Mouse (Mus musculus) splenic B cell, adult 2 months (primary cell): ENCODE data around the gene Rpl27.
"Not testable (repeated sequence)": the region's sequence is repeated elsewhere in the genome, so short reads cannot be mapped to it uniquely, and the experiment has no call there.

Experiments
- DNase-seq: peaks from one replicate; pipeline ENCODE4 v3.0.0-alpha.2; 2011; ENCODE audit warnings: low read depth, low spot score
- H3K27me3 ChIP-seq: 2 replicates; pipeline ENCODE4 v1.6.1; 2012; ENCODE audit warnings: mild to moderate bottlenecking, low read length, moderate library complexity, mixed read lengths; ENCODE audit not compliant: control insufficient read depth, poor library complexity, insufficient read depth, severe bottlenecking
- H3K36me3 ChIP-seq: 2 replicates; pipeline ENCODE4 v1.6.1; 2012; ENCODE audit warnings: mild to moderate bottlenecking, low read length, moderate library complexity, mixed read lengths; ENCODE audit not compliant: control insufficient read depth, poor library complexity, insufficient read depth, severe bottlenecking

Gene Rpl27

GRCm38 (mm10) chr11:101435831-101436230, 6.3 kb upstream of the Rpl27 start:
- Histone ChIP-seq H3K36me3 (no peaks in the 10 kb centered on the region; the same call in 1 of the 2 replicates), H3K27me3 (no peaks in the 10 kb centered on the region)
- no peak for DNase-seq

- no peaks in the 10 kb centered on the region; the same call in 1 of the 2 replicates for H3K36me3 ChIP-seq
- no peak for DNase-seq
- H3K27me3 ChIP-seq, result no peaks in the 10 kb centered on the region
Measured at GRCm38 (mm10) chr11:101436916-101437315, 5.2 kb upstream of the Rpl27 start.

DNA sequence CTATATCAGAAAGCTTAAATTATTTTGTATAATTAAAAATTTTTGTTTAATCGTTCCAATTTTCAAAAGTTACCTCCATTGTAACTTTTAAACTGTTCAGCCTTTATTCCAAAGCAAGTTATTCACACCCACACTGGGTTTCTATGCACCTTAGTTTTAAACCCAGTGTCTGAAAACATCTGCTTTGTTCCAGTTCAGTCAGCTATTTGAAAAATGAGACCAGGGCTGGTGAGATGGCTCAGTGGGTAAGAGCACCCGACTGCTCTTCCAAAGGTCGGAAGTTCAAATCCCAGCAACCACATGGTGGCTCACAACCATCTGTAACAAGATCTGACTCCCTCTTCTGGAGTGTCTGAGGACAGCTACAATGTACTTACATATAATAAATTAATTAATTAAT, 4.1 kb upstream of the Rpl27 start:
- not testable (repeated sequence) for H3K36me3 ChIP-seq, H3K27me3 ChIP-seq, DNase-seq

- not testable (repeated sequence) for H3K27me3 ChIP-seq, DNase-seq, H3K36me3 ChIP-seq
Measured at GRCm38 (mm10) chr11:101441450-101442126, 510 bp upstream of the Rpl27 start.

GRCm38 (mm10) chr11:101442760-101443159, 662 bp downstream of the Rpl27 start:
- no peak for DNase-seq
- Histone ChIP-seq H3K36me3 (peaks cover 4% of the 10 kb centered on the region), H3K27me3 (no peaks in the 10 kb centered on the region)

DNA sequence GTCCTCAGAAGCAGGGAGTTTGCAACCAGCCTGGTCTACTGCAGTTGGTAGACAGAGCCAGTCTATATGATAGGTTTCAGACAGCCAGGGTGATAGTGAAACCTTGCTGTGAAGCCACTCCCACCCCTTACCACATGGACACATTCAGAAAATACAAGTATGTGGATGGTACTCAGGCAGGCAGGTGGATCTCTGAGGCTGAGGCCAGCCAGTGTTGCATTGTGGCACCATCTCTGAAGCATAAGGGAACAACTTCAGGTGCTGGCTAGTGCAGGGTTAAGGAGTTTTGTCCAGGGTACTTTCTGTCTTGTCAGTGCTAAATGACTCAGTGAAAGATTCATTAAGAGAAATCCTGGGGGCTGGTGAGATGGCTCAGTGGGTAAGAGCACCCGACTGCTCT, 4.2 kb downstream of the Rpl27 start:
- no peak for DNase-seq
- H3K36me3 ChIP-seq, result peaks cover 6% of the 10 kb centered on the region
- H3K27me3 ChIP-seq, result no peaks in the 10 kb centered on the region

GRCm38 (mm10) chr11:101446860-101447259, 4.8 kb downstream of the Rpl27 start:
- not testable (repeated sequence) for H3K27me3 ChIP-seq, DNase-seq, H3K36me3 ChIP-seq

DNA sequence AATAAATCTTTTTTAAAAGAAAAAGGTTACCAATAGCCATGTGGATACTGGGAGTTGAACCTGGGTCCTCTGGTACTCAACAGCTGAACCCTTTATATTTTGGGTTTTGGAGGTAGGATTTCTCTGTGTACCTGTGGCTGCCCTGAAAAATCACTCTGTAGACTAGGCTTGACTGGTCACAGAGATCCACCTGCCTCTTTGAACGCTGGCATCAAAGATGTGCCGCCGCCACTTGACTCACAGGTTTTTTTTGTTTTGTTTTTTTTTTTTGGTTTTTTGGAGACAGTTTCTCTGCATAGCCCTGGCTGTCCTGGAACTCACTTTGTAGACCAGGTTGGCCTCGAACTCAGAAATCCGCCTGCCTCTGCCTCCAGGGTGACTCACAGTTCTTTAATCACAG, 5.7 kb downstream of the Rpl27 start:
- H3K27me3 ChIP-seq, result no peaks in the 10 kb centered on the region
- DNase-seq, result no peak
- H3K36me3 ChIP-seq, result peaks cover 6% of the 10 kb centered on the region

DNA sequence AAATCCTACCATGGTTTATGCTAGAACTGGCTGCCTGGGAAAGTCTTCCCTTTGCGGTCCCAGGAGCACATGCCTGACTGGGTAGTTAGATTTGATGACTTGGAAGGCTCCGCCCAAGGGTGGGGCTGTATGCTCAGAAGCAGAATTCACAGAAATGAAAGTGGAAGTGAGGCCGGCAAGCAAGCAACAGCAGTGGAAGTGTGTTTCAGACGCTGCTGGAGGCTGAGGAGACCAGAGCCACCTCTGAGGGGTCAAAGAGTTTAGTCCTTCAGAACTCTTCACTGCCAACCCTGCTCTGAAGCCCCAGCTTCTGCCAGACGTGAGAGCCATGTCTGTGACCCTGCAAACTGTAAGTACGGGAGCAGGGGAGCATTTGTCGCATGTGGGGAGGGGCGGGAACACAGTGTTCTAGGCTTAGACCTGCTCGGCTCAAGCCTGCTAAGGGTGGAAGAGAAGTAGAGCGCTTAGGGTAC, 6.2 kb downstream of the Rpl27 start, which contains the start of gene Ifi35:
Gene Ifi35, plus strand, starts transcription at position 134 of the 473 bp plus-strand sequence.
- Histone ChIP-seq H3K27me3 (no peaks in the 10 kb centered on the region), H3K36me3 (peaks cover 6% of the 10 kb centered on the region)
- peak; percentile 82 for DNase-seq

DNA sequence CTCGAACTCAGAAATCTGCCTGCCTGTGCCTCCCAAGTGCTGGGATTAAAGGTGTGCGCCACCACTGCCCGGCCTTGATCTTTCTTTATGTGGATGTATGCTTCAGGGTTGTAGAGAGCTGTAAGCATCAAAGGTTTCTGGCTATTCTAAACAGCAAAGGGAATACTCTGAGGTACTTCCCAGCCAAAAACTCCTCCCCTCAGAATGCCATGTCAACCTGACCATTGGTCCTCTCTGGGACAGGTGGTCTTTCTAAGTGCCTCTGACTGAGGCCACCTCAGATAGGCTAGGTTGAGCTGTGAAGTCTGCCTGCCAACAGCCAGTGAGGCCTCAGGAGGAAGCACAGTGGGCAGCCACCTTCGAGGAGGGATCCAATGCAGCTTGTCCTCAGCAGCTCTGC, 6.8 kb downstream of the Rpl27 start:
- DNase-seq, result peak; percentile 39
- Histone ChIP-seq H3K27me3 (no peaks in the 10 kb centered on the region), H3K36me3 (peaks cover 5% of the 10 kb centered on the region)

DNA sequence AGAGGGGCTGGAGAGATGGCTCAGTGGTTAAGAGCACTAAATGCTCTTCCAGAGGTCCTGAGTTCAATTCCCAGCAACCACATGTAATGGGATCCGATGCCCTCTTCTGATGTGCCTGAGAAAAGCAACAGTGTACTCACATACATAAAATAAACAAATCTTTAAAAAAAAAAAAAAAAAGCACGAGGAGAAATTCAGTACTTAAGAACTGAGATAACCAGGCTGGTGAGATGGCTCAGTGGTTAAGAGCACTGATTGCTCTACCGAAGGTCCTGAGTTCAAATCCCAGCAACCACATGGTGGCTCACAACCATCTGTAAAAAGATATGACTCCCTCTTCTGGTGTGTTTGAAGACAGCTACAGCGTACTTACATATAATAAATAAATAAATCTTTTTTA, 7.5 kb downstream of the Rpl27 start:
- not testable (repeated sequence) for H3K36me3 ChIP-seq, DNase-seq, H3K27me3 ChIP-seq

DNA sequence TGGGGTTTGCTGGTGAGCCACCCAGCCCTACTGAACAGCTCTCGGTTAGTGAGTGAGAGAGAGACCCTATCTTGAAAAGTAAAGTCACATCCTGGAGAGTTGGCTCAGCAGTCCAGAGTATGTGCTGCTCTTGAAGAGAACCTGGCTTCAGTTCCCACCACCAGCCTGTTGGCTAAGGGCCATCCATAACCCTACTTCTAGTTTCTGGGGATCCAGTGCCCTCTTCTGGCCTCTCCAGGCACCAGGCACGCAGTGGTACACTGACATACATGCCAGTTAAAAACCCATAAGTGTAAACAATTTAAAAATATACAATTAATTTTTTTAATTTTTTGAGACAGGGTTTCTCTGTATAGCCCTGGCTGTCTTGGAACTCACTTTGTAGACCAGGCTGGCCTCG, 8.3 kb downstream of the Rpl27 start:
- H3K36me3 ChIP-seq, result peaks cover 3% of the 10 kb centered on the region
- H3K27me3 ChIP-seq, result no peaks in the 10 kb centered on the region
- peak; percentile 58 for DNase-seq

- Histone ChIP-seq H3K27me3 (no peaks in the 10 kb centered on the region), H3K36me3 (peaks cover 3% of the 10 kb centered on the region)
- DNase-seq, result no peak
Measured at GRCm38 (mm10) chr11:101451536-101451935, 9.4 kb downstream of the Rpl27 start.

DNA sequence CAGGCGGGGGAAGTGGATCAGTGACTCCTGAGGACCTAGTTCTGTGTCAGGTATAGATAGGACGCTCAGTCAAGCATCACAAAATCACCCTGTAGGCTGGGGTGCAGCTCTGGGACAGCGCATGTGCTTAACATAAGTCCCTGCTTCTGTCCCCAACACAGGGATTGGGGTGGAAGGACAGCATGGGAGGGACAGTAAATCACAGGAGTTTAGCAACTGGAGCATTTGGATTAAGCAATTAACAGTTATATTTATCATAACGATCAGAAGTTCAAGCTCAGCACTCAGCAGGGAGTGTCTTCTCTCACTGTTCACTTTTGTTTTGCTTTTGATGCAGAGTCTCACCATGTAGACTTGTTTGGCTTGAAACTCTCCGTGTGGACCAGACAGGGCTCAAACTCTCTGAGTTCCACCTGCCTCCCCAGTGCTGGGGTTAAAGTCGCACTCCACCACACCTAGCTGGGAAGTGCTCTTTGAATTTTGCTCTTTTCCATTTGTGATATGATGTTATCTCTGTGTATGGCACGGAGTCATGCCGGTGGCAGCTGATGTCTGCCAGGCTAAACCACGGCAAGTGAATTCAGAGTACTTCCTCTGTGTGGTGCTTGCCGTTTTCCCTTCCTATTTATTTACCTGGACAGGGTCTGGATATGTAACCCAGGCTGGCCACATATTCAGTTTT, 10.1 kb downstream of the Rpl27 start:
- DNase-seq, result no peak
- H3K27me3 ChIP-seq, result no peaks in the 10 kb centered on the region
- peaks cover 5% of the 10 kb centered on the region for H3K36me3 ChIP-seq

GRCm38 (mm10) chr11:101454702-101455101, 12.6 kb downstream of the Rpl27 start:
- H3K27me3 ChIP-seq, result no peaks in the 10 kb centered on the region
- DNase-seq, result no peak
- peaks cover 10% of the 10 kb centered on the region for H3K36me3 ChIP-seq
